ENCODE assay signal across 8 mouse cellular contexts in genomic region chr7:109445012-109445411, GRCm38 (mm10). TPM values are rescaled to one million over a fixed set of nuclear protein-coding genes. Genes with fewer than 3 reads are reported as not detected.
A peak's percentile ranks its signal among the peaks of the same experiment; 100 is the strongest.
DNase-seq lines count a peak whose midpoint lies in the region; ATAC-seq lines count a peak whose summit lies in the region.

No protein-coding gene starts in this region.

- no peak for DNase-seq in cerebellum, adult 11-12 months
- DNase-seq in urinary bladder, postnatal 36 days (ENCODE audit: low spot score in 2 of 2): peak; percentile 43 to 55
- DNase-seq in urinary bladder, postnatal 4 days (ENCODE audit: low spot score in 2 of 2): no peak
- DNase-seq in forebrain, embryonic 11.5 days (ENCODE audit: low spot score): peak; percentile 69
- DNase-seq in kidney, postnatal 10 days: peak; percentile 57
- DNase-seq in lung, postnatal 25 days (ENCODE audit: low spot score): peak; percentile 52
- peak; percentile 66 for DNase-seq in right cerebral cortex, postnatal 4 days

- no peak overlapping the region for H3K9ac ChIP-seq in forebrain, embryonic 11.5 days (ENCODE audit: low read length)

- H3K9me3 ChIP-seq in forebrain, embryonic 11.5 days (ENCODE audit: control insufficient read depth, low read length): no peaks in the 10 kb centered on the region

- WGBS in forebrain, embryonic 11.5 days: 10% methylated on average over 6 of the region's 6 CpGs

- H3K36me3 ChIP-seq in forebrain, embryonic 11.5 days (ENCODE audit: control insufficient read depth, insufficient read depth, low read length): no peaks in the 10 kb centered on the region

- H3K27ac ChIP-seq in forebrain, embryonic 11.5 days (ENCODE audit: low read depth, low read length): no peak overlapping the region

- peak; percentile 80; the same call in 1 of the 2 replicates for ATAC-seq in cerebellum, adult (ENCODE audit: insufficient number of reproducible peaks, low FRiP score, low TSS enrichment)
- 0 out of 2 replicates have a peak, but pooled peaks have one; percentile 42 for ATAC-seq in forebrain, embryonic 11.5 days (replicated peaks; ENCODE audit: low FRiP score)

- no peak overlapping the region for H3K4me3 ChIP-seq in forebrain, embryonic 11.5 days (ENCODE audit: low read depth, low read length)

- H3K4me2 ChIP-seq in forebrain, embryonic 11.5 days (ENCODE audit: low read depth, low read length, severe bottlenecking): no peak overlapping the region

- no peaks in the 10 kb centered on the region for H3K4me1 ChIP-seq in forebrain, embryonic 11.5 days (replicated peaks; ENCODE audit: control insufficient read depth, insufficient read depth, low read length)

- peaks cover under 1% of the 10 kb centered on the region; the same call in 1 of the 2 replicates for H3K27me3 ChIP-seq in forebrain, embryonic 11.5 days (ENCODE audit: control insufficient read depth, insufficient read depth, low read length)

RNA-seq across cellular contexts. Expression of gene Stk33, which starts 6.1 kb away (rescaled TPM):
- polyA plus RNA-seq in forebrain, embryonic 11.5 days (2014; fragmentation: Nextera tagmentation; extraction: Ambion mirVana): 9.4 and 13.4 TPM in 2 replicates

Comparison
In these comparisons a context has a peak if more than half of its experiments do, and no peak if none do; other contexts are left out.
1. DNase-seq: peak in urinary bladder, postnatal 36 days (2 of 2), forebrain, embryonic 11.5 days (single experiment), kidney, postnatal 10 days (single experiment), lung, postnatal 25 days (single experiment) and right cerebral cortex, postnatal 4 days (single experiment); none in cerebellum, adult 11-12 months (single experiment) and urinary bladder, postnatal 4 days (0 of 2).